Mouse (Mus musculus) megakaryocyte, embryonic 14.5 days (primary cell): ENCODE results near the gene Rps6ka4.

Experiments used
- FLI1 ChIP-seq: IDR thresholded peaks from 2 replicates; pipeline ENCODE4 v1.6.1; 2012; ENCODE audit warnings: low read length, inconsistent platforms, mixed read lengths
- GATA1 ChIP-seq: IDR thresholded peaks from 3 replicates; pipeline ENCODE4 v1.6.1; 2012; ENCODE audit warnings: mixed read lengths, low read length, inconsistent platforms, borderline replicate concordance

DNA sequence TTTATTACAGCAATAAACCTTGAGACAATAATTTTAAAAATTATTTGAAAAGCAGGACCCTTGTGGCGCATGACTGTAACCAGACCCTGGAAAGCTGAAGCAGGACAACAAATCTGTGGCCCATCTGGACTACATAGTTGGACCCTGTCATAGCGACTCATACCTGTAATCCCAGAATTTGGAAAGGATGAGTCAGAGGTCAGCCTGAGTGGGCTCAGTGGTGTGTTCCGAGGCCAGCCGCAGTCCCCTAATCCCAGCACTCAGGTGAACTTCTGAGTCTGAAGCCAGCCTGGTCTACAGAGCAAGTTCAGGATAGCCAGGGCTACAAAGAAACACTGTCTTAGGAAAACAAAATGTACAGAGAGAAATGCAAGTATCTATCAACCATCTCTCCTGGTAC is 21.0 kb upstream of the Rps6ka4 start:
- no peak for TF ChIP-seq GATA1
- no peak for TF ChIP-seq FLI1
